Mouse (Mus musculus) thymus, adult 2 months (tissue): Measurements from ENCODE around the gene Tbx15. TPM values are rescaled to one million over a fixed set of nuclear protein-coding genes. Genes with fewer than 3 reads are reported as not detected.

Experiments used
- DNase-seq: peaks from one replicate; pipeline ENCODE4 v3.0.0; 2021
- H3K27ac ChIP-seq: fragments of 200-500 bp; 2 replicates; pipeline ENCODE4 v1.5.1; 2012; ENCODE audit warnings: low read length, control low read depth; ENCODE audit not compliant: control insufficient read depth, insufficient read depth
- H3K27me3 ChIP-seq: fragments of 200-500 bp; 2 replicates; pipeline ENCODE4 v1.6.1; 2012; ENCODE audit warnings: mild to moderate bottlenecking, low read length, moderate library complexity, mixed read lengths; ENCODE audit not compliant: control insufficient read depth, insufficient read depth
- H3K36me3 ChIP-seq: fragments of 200-500 bp; 2 replicates; pipeline ENCODE4 v1.6.1; 2012; ENCODE audit warnings: mild to moderate bottlenecking, low read length, moderate library complexity; ENCODE audit not compliant: control insufficient read depth, insufficient read depth
- H3K4me1 ChIP-seq: fragments of 200-500 bp; replicated peaks from 2 replicates; pipeline ENCODE4 v1.6.1; 2012; ENCODE audit warnings: low read length; ENCODE audit not compliant: control insufficient read depth, insufficient read depth
- H3K4me3 ChIP-seq: fragments of 200-500 bp; 2 replicates; pipeline ENCODE4 v1.5.1; 2012; ENCODE audit warnings: mild to moderate bottlenecking, low read length, control low read depth, moderate library complexity; ENCODE audit not compliant: control insufficient read depth, insufficient read depth
- CTCF ChIP-seq: fragments of 200-500 bp; IDR thresholded peaks from 2 replicates; pipeline ENCODE4 v1.5.1; 2012; ENCODE audit warnings: mild to moderate bottlenecking, control low read depth, low read length, moderate library complexity, borderline replicate concordance; ENCODE audit not compliant: control insufficient read depth, poor library complexity, insufficient read depth; ENCODE audit errors: extremely low read depth
- POLR2A ChIP-seq: fragments of 200-500 bp; IDR thresholded peaks from 2 replicates; pipeline ENCODE4 v1.6.1; 2012; ENCODE audit warnings: mild to moderate bottlenecking, low read length, control low read depth, moderate library complexity; ENCODE audit not compliant: control insufficient read depth, poor library complexity, insufficient read depth; ENCODE audit errors: extremely low read depth
- WGBS: fragments of 180-500 bp; shearing (Covaris S2); methylation state at CpG from one replicate; pipeline ENCODE4 v1.1.7; 2018; 5-methylcytosine and 5-hydroxymethylcytosine counted together
- polyA plus RNA-seq: library from polyadenylated mRNA; depleted of rRNA; stranded (reverse); fragments of >200 nt; gene quantifications from 2 replicates; pipeline ENCODE4 v1.2.3, GENCODE M21; 2012

Gene Tbx15
- polyA plus RNA-seq, 1 experiment: 0.34 TPM

GRCm38 (mm10) chr3:99310877-99311276 is 70.7 kb downstream of the Tbx15 start:
- 57% methylated on average over 2 of the region's 2 CpGs for WGBS
- no peak overlapping the region for H3K4me3 ChIP-seq
- DNase-seq: no peak
- no peaks in the 10 kb centered on the region for H3K36me3 ChIP-seq
- no peaks in the 10 kb centered on the region for H3K4me1 ChIP-seq
- no peaks in the 10 kb centered on the region for H3K27me3 ChIP-seq
- no peak for TF ChIP-seq CTCF
- TF ChIP-seq POLR2A: no peak
- H3K27ac ChIP-seq: no peak overlapping the region

GRCm38 (mm10) chr3:99311943-99312635 is 71.9 kb downstream of the Tbx15 start:
- no peaks in the 10 kb centered on the region for H3K36me3 ChIP-seq
- TF ChIP-seq CTCF (no peak), POLR2A (no peak)
- WGBS: 80% methylated on average over 7 of the region's 7 CpGs
- no peak overlapping the region for H3K4me3 ChIP-seq
- no peaks in the 10 kb centered on the region for H3K4me1 ChIP-seq
- no peaks in the 10 kb centered on the region for H3K27me3 ChIP-seq
- H3K27ac ChIP-seq: no peak overlapping the region
- no peak for DNase-seq

- H3K4me1 ChIP-seq: no peaks in the 10 kb centered on the region
- no peak overlapping the region for H3K27ac ChIP-seq
- no peaks in the 10 kb centered on the region for H3K27me3 ChIP-seq
- WGBS: 85% methylated on average over 2 of the region's 2 CpGs
- DNase-seq: no peak
- no peak overlapping the region for H3K4me3 ChIP-seq
- no peaks in the 10 kb centered on the region for H3K36me3 ChIP-seq
- TF ChIP-seq CTCF (no peak), POLR2A (no peak)
Measured at GRCm38 (mm10) chr3:99322345-99322744, 82.2 kb downstream of the Tbx15 start.

- no peaks in the 10 kb centered on the region for H3K4me1 ChIP-seq
- DNase-seq: no peak
- H3K36me3 ChIP-seq: no peaks in the 10 kb centered on the region
- 86% methylated on average over 5 of the region's 5 CpGs for WGBS
- TF ChIP-seq CTCF (no peak), POLR2A (no peak)
- H3K27me3 ChIP-seq: no peaks in the 10 kb centered on the region
- H3K27ac ChIP-seq: no peak overlapping the region
- H3K4me3 ChIP-seq: no peak overlapping the region
Measured at GRCm38 (mm10) chr3:99329316-99329715, 89.1 kb downstream of the Tbx15 start.

GRCm38 (mm10) chr3:99331086-99331485 is 90.9 kb downstream of the Tbx15 start:
- Histone ChIP-seq H3K27me3 (no peaks in the 10 kb centered on the region), H3K36me3 (no peaks in the 10 kb centered on the region), H3K4me3 (no peak overlapping the region), H3K4me1 (no peaks in the 10 kb centered on the region), H3K27ac (no peak overlapping the region)
- no peak for DNase-seq
- TF ChIP-seq CTCF: no peak
- TF ChIP-seq POLR2A: no peak
- 90% methylated on average over 8 of the region's 8 CpGs for WGBS

DNA sequence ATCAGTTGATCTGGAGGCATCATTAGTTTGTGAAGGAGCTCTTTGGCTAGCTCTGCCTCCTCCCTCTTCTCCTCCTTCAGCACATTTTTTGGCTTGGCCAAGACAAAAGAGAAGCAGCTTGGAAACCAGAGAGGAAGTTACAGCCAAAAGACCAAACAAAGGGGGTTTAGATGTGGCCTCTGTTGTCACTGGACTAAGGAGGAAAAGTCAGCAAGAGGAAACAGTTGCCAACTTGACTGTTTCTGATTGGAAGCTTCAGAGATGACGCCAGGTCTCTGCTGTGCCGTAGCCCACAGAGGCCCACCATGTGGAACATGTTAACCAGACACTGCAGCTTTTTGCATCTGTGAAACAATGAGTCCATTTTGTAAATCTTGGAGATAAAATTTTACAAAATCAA is 96.7 kb downstream of the Tbx15 start:
- no peak for DNase-seq
- Histone ChIP-seq H3K36me3 (no peaks in the 10 kb centered on the region), H3K4me3 (no peak overlapping the region), H3K4me1 (no peaks in the 10 kb centered on the region), H3K27ac (no peak overlapping the region), H3K27me3 (no peaks in the 10 kb centered on the region)
- TF ChIP-seq CTCF (no peak), POLR2A (no peak)
- 45% methylated on average over 2 of the region's 2 CpGs for WGBS

DNA sequence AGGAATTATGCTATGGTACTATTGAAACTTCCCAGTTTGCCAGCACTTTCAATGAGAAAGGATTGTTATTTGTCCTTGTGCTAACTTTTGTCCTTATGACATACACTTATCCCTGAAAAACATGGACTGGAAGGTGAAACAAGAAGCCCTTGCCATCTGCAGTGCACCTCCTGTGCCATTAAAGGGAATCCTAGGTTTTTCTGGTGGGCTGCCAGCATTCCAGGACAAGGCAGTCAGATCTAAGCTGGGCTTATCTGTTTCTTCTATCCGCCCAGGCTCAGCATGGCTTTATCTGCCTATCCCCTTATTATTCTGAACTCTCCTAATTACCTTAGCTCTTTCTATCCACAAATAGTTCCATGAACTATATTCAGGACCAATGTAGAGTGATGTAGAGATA is 98.6 kb downstream of the Tbx15 start:
- no peak overlapping the region for H3K27ac ChIP-seq
- TF ChIP-seq POLR2A (no peak), CTCF (no peak)
- no peaks in the 10 kb centered on the region for H3K36me3 ChIP-seq
- WGBS: 88% methylated on average over 1 of the region's 1 CpGs
- no peaks in the 10 kb centered on the region for H3K27me3 ChIP-seq
- no peak overlapping the region for H3K4me3 ChIP-seq
- DNase-seq: no peak
- no peaks in the 10 kb centered on the region for H3K4me1 ChIP-seq
